Mouse (Mus musculus): Measurements from ENCODE around the gene 4931428L18Rik.

Gene 4931428L18Rik

DNA sequence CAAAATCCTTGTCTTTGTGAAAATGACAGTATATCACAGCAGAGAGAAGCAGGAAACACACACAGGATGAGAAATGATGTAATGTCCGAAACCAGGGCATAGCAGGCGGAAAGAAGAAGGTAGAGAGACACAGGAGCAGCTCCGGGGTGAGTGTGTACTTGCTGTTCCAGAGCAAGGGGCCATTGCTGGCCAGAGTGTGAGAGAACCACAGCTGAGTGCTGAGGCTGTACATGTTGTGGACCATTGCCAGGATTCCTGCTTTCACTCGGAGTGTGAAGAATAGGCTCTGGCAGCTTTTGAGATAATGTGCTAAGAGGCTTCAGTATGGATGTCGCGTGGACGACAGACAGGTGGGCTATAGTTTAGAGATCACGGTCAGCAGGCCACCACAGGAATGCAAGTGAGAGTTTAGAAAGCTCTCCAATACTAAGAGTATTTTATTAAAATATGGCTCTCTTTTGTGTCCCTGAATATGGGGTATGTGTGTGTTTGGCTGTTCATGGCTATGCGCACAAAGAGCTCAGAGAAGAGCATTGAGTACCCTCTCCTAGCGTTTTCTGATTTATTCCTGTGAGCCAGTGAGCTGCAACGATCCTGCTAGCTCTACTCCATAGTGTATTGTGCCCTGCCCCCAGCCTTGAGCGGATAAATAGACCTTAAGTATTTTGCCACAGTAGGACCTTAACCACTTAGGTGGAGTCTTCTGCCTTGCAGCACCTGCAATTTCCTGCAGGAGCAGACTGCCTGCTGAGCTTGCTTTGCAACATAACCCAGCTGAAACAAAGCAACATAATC lies 119.4 kb downstream of the 4931428L18Rik start:
- H3K36me3 ChIP-seq (ENCODE audit: control insufficient read depth, insufficient read depth, low read length, poor library complexity, severe bottlenecking), result no peaks in the 10 kb centered on the region
- DNase-seq (ENCODE audit: low read depth, low spot score), result no peak
- no peaks in the 10 kb centered on the region for H3K27me3 ChIP-seq (ENCODE audit: control insufficient read depth, insufficient read depth, low read length, poor library complexity, severe bottlenecking)

DNA sequence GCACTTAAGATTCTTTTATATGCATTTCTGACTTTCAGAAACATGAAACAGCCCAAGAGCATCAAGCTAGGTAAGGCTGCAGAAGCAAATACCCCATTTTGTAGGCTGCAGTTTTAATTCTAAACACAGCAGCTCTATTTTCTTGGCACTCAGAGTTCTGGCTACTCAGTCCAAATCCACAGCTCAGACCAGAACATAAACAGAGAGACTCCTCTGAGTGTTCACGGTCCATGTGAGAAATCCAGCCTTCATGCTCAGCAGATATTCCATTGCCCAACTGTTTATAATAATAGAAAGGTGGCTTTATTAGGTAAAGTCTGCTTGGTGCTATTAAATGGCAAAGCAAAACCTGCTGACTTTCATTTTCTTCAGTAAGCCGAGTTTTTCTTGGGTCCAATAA lies 120.2 kb downstream of the 4931428L18Rik start:
- DNase-seq (ENCODE audit: low read depth, low spot score), result no peak
- H3K36me3 ChIP-seq (ENCODE audit: control insufficient read depth, insufficient read depth, low read length, poor library complexity, severe bottlenecking), result no peaks in the 10 kb centered on the region

DNA sequence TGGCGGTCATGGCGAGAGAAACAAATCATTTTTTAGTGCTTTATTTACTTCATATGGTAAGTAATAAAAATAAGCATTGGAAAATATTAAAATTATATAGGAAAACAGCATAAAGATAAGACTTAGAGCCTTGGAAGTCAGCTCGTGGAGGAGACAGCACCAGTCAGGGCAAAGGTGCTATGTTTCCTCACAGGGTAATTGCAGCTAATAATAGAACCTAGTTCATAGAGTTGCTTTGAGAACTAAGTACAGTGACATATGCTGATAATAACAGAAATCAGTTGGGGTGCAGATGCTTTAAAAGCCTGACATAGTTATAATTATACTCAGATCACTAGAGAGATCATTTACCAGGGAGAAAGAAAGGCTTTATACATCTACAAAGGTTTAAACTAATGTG lies 125.3 kb downstream of the 4931428L18Rik start:
- no peaks in the 10 kb centered on the region for H3K36me3 ChIP-seq (ENCODE audit: control insufficient read depth, insufficient read depth, low read length, poor library complexity, severe bottlenecking)
- no peak for DNase-seq (ENCODE audit: low read depth, low spot score)
- H3K27me3 ChIP-seq (ENCODE audit: control insufficient read depth, insufficient read depth, low read length, poor library complexity, severe bottlenecking), result no peaks in the 10 kb centered on the region

More for the DNA sequence above, 120.2 kb downstream of the 4931428L18Rik start:
- H3K27me3 ChIP-seq (ENCODE audit: control insufficient read depth, insufficient read depth, low read length, poor library complexity, severe bottlenecking), result no peaks in the 10 kb centered on the region

DNA sequence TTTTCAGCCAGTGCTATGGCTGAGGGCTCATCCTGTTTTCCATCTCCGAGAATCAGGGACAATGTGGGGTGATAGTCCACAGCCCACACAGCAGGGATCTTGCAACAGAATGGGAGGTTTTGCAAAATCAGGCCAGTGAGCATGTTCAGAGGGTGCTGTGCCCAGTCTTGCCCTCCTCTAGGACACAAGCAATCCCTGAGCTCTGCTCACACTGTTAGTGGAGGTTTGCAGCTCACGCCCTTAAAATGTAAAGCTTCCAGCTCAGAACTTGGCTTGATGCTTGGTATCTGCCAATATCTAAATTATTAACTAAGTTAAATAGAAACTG lies 126.1 kb downstream of the 4931428L18Rik start:
- no peak for DNase-seq (ENCODE audit: low read depth, low spot score)
- Histone ChIP-seq H3K27me3 (ENCODE audit: control insufficient read depth, insufficient read depth, low read length, poor library complexity, severe bottlenecking) (no peaks in the 10 kb centered on the region), H3K36me3 (ENCODE audit: control insufficient read depth, insufficient read depth, low read length, poor library complexity, severe bottlenecking) (no peaks in the 10 kb centered on the region)

DNA sequence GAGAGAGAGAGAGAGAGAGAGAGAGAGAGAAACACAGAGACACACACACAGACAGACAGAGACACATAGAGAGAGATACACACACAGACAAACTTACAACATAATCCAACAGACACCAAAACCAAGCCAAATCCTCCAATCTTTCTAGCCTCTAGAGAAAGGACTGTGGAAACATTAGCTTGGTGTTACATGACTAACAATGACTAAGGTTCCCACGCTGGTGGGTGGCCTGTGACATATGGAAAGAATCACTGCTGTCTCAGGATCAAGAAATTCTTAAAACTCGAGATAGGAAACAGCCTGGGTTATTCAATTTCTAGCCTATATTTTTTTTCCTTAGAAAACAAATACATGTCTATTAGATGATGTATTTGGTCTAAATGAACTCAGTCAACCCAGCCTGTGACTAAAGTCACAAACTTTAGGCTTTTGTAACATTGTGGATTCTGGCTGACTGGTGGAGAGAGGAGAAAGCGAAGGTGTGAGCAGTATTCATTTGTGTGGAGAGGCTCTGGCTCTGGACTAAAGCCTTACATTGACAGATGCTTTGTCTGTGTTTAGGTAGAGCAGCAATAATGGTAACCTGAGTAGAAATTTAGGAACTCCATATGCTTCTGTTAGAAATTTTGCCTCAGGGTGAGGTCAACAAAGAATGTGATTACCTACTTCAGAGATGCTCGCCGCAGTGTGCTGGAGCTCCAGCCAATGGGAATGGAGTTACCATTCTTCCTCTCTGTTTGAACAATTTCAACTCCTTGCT lies 126.6 kb downstream of the 4931428L18Rik start:
- no peak for DNase-seq (ENCODE audit: low read depth, low spot score)
- Histone ChIP-seq H3K36me3 (ENCODE audit: control insufficient read depth, insufficient read depth, low read length, poor library complexity, severe bottlenecking) (no peaks in the 10 kb centered on the region), H3K27me3 (ENCODE audit: control insufficient read depth, insufficient read depth, low read length, poor library complexity, severe bottlenecking) (no peaks in the 10 kb centered on the region)

DNA sequence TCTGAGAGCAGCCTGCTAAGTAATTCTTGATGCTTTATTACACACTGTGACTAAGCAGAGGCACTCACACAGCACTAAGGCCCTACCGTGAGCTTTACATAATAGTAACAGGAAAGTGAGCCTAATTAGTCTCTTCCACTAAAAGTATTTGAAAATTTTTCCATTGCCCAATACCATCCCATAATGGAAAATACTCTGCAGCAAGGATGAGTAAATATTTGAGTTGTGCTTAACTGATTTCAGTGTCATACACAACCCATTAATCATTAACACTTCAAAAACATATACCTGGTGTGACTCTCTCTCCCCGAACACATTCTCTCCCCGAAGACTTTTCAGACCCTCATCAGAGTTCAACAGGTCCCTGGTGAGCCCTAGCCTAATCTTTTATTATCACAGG lies 127.7 kb downstream of the 4931428L18Rik start:
- no peaks in the 10 kb centered on the region for H3K27me3 ChIP-seq (ENCODE audit: control insufficient read depth, insufficient read depth, low read length, poor library complexity, severe bottlenecking)
- H3K36me3 ChIP-seq (ENCODE audit: control insufficient read depth, insufficient read depth, low read length, poor library complexity, severe bottlenecking), result no peaks in the 10 kb centered on the region
- DNase-seq (ENCODE audit: low read depth, low spot score), result no peak

DNA sequence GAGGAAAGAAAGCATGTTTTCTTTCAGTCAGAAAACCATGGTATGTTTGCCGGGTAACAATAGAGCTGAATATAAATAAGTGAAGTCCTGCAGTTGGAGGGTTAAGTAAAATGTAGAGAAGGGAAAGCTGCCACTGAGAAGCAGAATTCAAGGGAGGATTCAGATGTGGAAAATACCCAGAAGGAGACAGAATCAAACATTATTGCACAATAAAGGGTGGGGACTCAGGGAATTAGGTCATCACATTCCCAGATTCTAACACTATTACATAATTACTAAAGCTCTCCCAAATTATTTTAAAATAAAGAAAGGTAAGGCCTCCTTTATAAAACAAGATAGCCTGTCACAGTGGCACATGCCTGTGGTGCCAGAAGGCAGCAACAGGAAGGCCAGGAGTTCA lies 128.5 kb downstream of the 4931428L18Rik start:
- no peak for DNase-seq (ENCODE audit: low read depth, low spot score)
- no peaks in the 10 kb centered on the region for H3K36me3 ChIP-seq (ENCODE audit: control insufficient read depth, insufficient read depth, low read length, poor library complexity, severe bottlenecking)

DNA sequence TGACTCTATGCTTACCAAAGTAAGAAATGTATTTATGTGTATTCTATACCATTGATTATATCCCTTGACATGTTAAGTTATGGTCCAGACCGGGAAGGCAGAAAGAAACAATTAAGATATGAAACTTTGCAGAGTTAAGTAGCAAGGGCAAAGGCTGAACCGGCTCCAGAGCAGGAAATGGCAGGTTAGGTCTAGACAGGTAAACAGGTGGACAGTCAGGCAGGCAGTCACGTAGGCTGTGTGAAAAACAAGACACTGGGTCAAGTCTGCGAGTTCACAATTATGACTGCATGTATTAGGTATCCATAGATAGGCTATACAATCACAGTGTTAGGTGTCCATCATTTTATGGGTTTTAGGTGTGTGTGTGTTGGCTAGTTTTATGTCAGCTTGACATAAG lies 133.8 kb downstream of the 4931428L18Rik start:
- no peak for DNase-seq (ENCODE audit: low read depth, low spot score)
- Histone ChIP-seq H3K36me3 (ENCODE audit: control insufficient read depth, insufficient read depth, low read length, poor library complexity, severe bottlenecking) (no peaks in the 10 kb centered on the region), H3K27me3 (ENCODE audit: control insufficient read depth, insufficient read depth, low read length, poor library complexity, severe bottlenecking) (no peaks in the 10 kb centered on the region)

More for the DNA sequence above, 128.5 kb downstream of the 4931428L18Rik start:
- H3K27me3 ChIP-seq (ENCODE audit: control insufficient read depth, insufficient read depth, low read length, poor library complexity, severe bottlenecking), result no peaks in the 10 kb centered on the region

DNA sequence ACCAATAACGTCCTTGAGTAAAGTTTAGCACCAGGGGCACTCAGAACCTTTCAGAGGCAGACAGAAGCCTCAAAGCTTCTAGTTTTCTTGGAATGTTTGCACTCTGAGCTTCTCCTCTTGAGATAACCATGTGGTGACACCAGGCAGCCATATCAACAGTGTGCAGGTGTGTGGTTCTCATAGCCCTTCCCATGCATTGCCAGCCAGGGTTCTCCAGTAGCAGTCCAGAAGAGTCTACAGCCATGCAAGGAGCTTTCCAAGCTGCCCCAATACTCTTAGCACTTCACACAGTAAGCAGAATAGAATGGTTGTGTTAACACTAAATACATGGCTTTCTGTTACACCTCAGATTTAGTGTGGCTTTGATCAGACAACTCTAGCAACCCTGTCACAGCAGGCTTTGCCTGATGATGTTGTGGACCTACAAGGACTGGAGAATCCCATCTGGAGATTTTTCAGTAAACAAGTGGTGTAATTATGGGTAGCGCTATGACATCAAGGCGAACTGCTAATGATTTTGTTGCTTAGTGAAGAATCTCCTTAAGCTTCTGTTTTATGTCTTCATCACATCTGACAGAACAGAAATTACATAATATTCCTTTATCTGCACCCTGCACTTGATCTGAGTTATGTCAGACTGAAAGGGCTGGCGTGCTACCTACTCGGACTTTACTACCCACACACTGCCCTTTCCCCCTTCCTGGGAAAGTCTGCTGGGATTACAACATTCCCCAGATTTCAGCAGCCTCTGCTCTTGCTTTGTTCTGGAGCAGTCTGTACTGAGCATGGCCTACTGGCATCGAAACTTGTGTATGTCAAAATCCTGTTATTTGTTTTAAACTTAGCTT lies 149.7 kb downstream of the 4931428L18Rik start:
- Histone ChIP-seq H3K27me3 (ENCODE audit: control insufficient read depth, insufficient read depth, low read length, poor library complexity, severe bottlenecking) (no peaks in the 10 kb centered on the region), H3K36me3 (ENCODE audit: control insufficient read depth, insufficient read depth, low read length, poor library complexity, severe bottlenecking) (no peaks in the 10 kb centered on the region)
- DNase-seq (ENCODE audit: low read depth, low spot score), result no peak

DNA sequence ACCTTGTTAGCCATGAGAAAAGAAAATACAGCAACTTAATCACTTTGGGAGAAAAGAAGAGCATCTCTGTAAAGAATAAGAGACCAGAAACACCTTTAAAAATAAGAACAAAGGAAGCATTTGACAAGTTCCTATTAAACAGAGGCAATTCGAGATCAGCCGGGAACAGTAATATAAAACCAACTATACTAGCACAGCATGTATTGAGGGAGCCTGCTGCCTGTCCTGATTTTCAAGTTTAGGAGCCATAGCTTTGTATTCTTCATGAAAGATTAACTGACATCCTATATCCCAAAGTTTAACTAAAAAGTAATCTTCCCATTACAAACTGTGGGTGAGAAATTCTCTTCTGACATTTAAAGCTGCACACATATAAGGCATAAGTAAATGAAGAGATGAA lies 151.3 kb downstream of the 4931428L18Rik start:
- DNase-seq (ENCODE audit: low read depth, low spot score), result no peak
- no peaks in the 10 kb centered on the region for H3K27me3 ChIP-seq (ENCODE audit: control insufficient read depth, insufficient read depth, low read length, poor library complexity, severe bottlenecking)
- no peaks in the 10 kb centered on the region for H3K36me3 ChIP-seq (ENCODE audit: control insufficient read depth, insufficient read depth, low read length, poor library complexity, severe bottlenecking)

DNA sequence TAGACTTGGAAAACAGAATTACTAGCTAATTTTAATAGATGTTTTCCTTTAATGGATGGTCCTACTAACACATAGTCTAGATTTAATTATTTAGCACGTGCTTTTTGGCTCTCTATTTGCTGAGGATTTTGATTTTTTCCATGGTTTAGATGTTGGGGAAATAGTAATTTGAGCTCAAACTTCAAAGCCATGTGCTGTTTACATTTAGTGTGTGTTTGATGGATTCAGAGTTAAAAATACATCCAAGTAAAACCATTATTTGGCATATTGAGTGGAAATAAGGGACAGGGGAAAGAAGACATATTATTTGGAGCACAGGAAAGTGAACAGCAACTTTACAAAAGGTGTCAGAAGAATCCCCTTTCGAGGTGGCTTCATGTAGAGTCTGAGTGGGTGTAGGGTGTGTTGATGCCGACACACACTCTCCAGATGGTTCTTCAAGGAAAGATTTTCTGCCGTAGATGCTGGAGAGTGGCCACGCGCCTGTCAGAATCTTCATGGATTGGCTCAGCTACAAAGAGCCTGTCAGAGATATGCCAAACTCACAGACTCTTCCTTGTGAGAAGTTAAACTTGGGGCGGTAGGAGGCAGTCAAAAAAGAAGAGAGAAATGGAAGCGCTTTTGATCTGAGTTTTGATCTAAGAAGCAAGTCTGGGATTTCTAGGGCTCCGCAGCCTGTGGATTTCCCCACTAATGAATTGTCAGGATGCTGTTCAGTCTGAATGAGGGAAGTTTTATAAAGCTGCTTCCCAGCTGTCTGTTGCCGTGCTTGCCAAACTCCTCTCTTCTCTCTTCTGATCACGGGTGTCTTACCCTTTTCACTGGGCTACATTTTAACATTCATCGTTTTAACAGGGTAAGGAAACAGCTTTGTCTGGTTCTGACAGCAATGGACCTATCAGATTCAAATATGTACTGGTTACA lies 157.4 kb downstream of the 4931428L18Rik start:
- DNase-seq (ENCODE audit: low read depth, low spot score), result no peak

DNA sequence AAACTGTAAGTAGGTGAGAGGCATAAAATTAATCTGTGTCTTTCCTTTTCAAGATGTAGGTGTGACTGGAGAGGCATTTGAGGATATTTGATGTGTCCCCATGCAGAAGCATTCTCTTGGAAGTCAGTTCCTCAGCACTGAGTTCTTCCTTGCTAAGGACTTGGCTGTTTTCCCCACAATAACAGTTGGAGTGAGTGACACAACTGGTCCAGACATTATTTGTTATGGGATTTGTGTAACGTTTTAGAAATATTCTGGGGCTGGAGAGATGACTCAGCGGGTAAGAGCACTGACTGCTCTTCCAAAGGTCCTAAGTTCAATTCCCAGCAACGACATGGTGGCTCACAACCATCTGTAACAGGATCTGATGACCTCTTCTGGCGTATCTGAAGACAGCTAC lies 162.7 kb downstream of the 4931428L18Rik start:
- DNase-seq (ENCODE audit: low read depth, low spot score), result no peak
- Histone ChIP-seq H3K36me3 (ENCODE audit: control insufficient read depth, insufficient read depth, low read length, poor library complexity, severe bottlenecking) (no peaks in the 10 kb centered on the region), H3K27me3 (ENCODE audit: control insufficient read depth, insufficient read depth, low read length, poor library complexity, severe bottlenecking) (no peaks in the 10 kb centered on the region)

More for the DNA sequence above, 157.4 kb downstream of the 4931428L18Rik start:
- Histone ChIP-seq H3K27me3 (ENCODE audit: control insufficient read depth, insufficient read depth, low read length, poor library complexity, severe bottlenecking) (no peaks in the 10 kb centered on the region), H3K36me3 (ENCODE audit: control insufficient read depth, insufficient read depth, low read length, poor library complexity, severe bottlenecking) (no peaks in the 10 kb centered on the region)

DNA sequence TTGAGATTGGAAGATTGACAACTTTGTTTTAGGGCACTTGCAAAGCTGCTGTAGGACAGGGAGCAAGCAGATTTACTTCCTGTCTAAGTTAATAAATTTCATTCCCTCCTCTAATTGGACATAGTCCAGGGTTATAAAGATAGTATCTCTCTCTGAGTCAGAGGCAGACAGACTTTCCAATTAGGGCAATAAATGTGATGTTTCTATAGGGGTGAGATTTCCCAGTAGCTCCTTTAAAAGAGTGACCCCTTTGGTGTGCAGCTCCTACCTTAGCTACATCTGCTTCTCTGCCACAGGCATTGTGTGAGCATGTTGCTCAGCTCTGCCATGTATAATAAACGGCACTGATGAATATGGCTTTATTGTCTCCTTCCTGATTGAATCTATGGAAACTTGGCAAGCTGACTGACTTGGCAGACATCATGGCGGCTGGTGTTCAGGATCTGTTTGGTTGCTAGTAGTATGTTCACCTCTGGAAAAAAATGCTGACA lies 163.6 kb downstream of the 4931428L18Rik start:
- Histone ChIP-seq H3K27me3 (ENCODE audit: control insufficient read depth, insufficient read depth, low read length, poor library complexity, severe bottlenecking) (no peaks in the 10 kb centered on the region), H3K36me3 (ENCODE audit: control insufficient read depth, insufficient read depth, low read length, poor library complexity, severe bottlenecking) (no peaks in the 10 kb centered on the region)
- no peak for DNase-seq (ENCODE audit: low read depth, low spot score)

DNA sequence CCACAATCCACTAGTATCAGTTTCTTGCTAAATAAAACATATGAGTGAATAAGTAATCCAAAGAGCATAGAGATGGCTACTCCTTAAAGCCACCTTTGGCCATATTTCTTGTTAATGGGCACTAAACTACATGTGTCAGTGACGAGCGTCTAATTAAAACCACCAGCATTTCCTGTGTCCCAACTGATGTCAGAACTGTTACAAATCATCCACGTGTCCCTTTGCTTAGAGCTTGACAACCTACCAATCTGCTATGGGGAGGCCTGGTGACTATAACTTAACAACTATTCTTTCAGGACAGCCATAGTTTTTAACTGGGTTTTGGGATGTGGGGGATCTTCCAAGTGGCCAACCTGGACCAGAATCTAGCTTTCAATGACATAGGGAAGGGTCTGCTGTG lies 164.3 kb downstream of the 4931428L18Rik start:
- no peaks in the 10 kb centered on the region for H3K27me3 ChIP-seq (ENCODE audit: control insufficient read depth, insufficient read depth, low read length, poor library complexity, severe bottlenecking)
- no peaks in the 10 kb centered on the region for H3K36me3 ChIP-seq (ENCODE audit: control insufficient read depth, insufficient read depth, low read length, poor library complexity, severe bottlenecking)
- no peak for DNase-seq (ENCODE audit: low read depth, low spot score)
